ENCODE assay signal across 29 mouse cellular contexts in genomic region chr3:135300081-135300480, GRCm38 (mm10). TPM values are rescaled to one million over a fixed set of nuclear protein-coding genes. Genes with fewer than 3 reads are reported as not detected.
A peak's percentile ranks its signal among the peaks of the same experiment; 100 is the strongest.
DNase-seq lines count a peak whose midpoint lies in the region; ATAC-seq and TF ChIP-seq lines count a peak whose summit lies in the region.
"Had no signal": no experiment of that assay in that cellular context is flagged by ENCODE, and none has a peak within 500 bp of the region (broad histone marks: within the 10 kb centered on the region; RNA-seq: fewer than 3 reads in every experiment).

No protein-coding gene starts in this region.

- DNase-seq in cerebellum, postnatal 14 days: peak; percentile 37 to 44
- DNase-seq in cerebellum, adult 9-10 months: no peak
- DNase-seq in midbrain, postnatal 0 days (ENCODE audit: low spot score): peak; percentile 12
- no peak for DNase-seq in thymus, postnatal 36 days
- DNase-seq: adrenal gland, adult 2 months; adrenal gland, postnatal 36 days; cerebellum, adult 2 months; gastrocnemius, adult 2 months; gastrocnemius, postnatal 36 days; heart, adult 2 months; kidney, adult 9 months; kidney, postnatal 10 days; layer of hippocampus, postnatal 36 days; liver, postnatal 0 days; lung, postnatal 36 days; right cerebral cortex, postnatal 4 days had no signal

- 56% methylated on average over 6 of the region's 6 CpGs for WGBS in midbrain, postnatal 0 days
- 66% methylated on average over 6 of the region's 6 CpGs for WGBS in midbrain, embryonic 15.5 days
- 50% methylated on average over 6 of the region's 6 CpGs for WGBS in liver, embryonic 12.5 days (ENCODE audit: insufficient replicate concordance)

- no peak overlapping the region for H3ac ChIP-seq in myocyte (ENCODE audit: control insufficient read depth, insufficient read length)

- no peaks in the 10 kb centered on the region for H3K9me3 ChIP-seq in midbrain, postnatal 0 days (ENCODE audit: low read length)
- no peaks in the 10 kb centered on the region for H3K9me3 ChIP-seq in midbrain, embryonic 15.5 days
- no peaks in the 10 kb centered on the region for H3K9me3 ChIP-seq in liver, embryonic 12.5 days (replicated peaks)
- H3K9me3 ChIP-seq: heart, embryonic 12.5 days; limb, embryonic 12.5 days; megakaryocyte, embryonic 14.5 days; midbrain, embryonic 13.5 days; neural tube, embryonic 13.5 days had no signal

- no peak overlapping the region for H3K27ac ChIP-seq in midbrain, postnatal 0 days (ENCODE audit: low read depth, low read length)
- no peak overlapping the region for H3K27ac ChIP-seq in midbrain, embryonic 15.5 days
- H3K27ac ChIP-seq in liver, embryonic 12.5 days: no peak overlapping the region
- H3K27ac ChIP-seq: gastrocnemius, adult 2 months; heart, adult 2 months; hindbrain, embryonic 14.5 days; limb, embryonic 12.5 days; midbrain, embryonic 13.5 days; neural tube, embryonic 13.5 days had no signal

- no peaks in the 10 kb centered on the region for H3K79me2 ChIP-seq in myocyte (ENCODE audit: control insufficient read depth, insufficient read depth)

- no peak for TF ChIP-seq CTCF in midbrain, postnatal 0 days (IDR thresholded peaks at IDR 0.05)

- no peak overlapping the region for H3K9ac ChIP-seq in midbrain, postnatal 0 days (replicated peaks; ENCODE audit: low read length, poor library complexity, severe bottlenecking)
- no peak overlapping the region for H3K9ac ChIP-seq in midbrain, embryonic 15.5 days
- H3K9ac ChIP-seq in liver, embryonic 12.5 days: no peak overlapping the region
- H3K9ac ChIP-seq: heart, embryonic 12.5 days; hindbrain, embryonic 14.5 days; limb, embryonic 12.5 days; liver, postnatal 0 days; midbrain, embryonic 13.5 days; neural tube, embryonic 13.5 days had no signal

- H3K4me2 ChIP-seq in midbrain, postnatal 0 days (ENCODE audit: low read depth, low read length, poor library complexity, severe bottlenecking): no peak overlapping the region
- no peak overlapping the region for H3K4me2 ChIP-seq in midbrain, embryonic 15.5 days
- peak overlapping the region; percentile 13 for H3K4me2 ChIP-seq in myocyte (ENCODE audit: low read depth)
- H3K4me2 ChIP-seq in liver, embryonic 12.5 days: no peak overlapping the region
- H3K4me2 ChIP-seq: heart, embryonic 12.5 days; hindbrain, embryonic 14.5 days; limb, embryonic 12.5 days; midbrain, embryonic 13.5 days; neural tube, embryonic 13.5 days had no signal

- no peak overlapping the region for H3K4me3 ChIP-seq in midbrain, postnatal 0 days (ENCODE audit: low read depth, low read length)
- no peak overlapping the region for H3K4me3 ChIP-seq in midbrain, embryonic 15.5 days
- no peak overlapping the region for H3K4me3 ChIP-seq in myocyte
- H3K4me3 ChIP-seq in liver, embryonic 12.5 days: no peak overlapping the region
- H3K4me3 ChIP-seq: gastrocnemius, adult 2 months; heart, adult 2 months; heart, embryonic 12.5 days; limb, embryonic 12.5 days; megakaryocyte, embryonic 14.5 days; midbrain, embryonic 13.5 days; neural tube, embryonic 13.5 days had no signal

- no peak for ATAC-seq in midbrain, postnatal 0 days (ENCODE audit: low FRiP score)
- no peak for ATAC-seq in midbrain, embryonic 15.5 days (replicated peaks)
- 0 out of 2 replicates have a peak, but pooled peaks have one; percentile 9 for ATAC-seq in common myeloid progenitor, adult 5-6 weeks (replicated peaks; ENCODE audit: low read depth, poor library complexity, severe bottlenecking)
- ATAC-seq in liver, embryonic 12.5 days: no peak
- ATAC-seq: forebrain, embryonic 14.5 days; liver, postnatal 0 days; midbrain, embryonic 13.5 days had no signal

- TF ChIP-seq POLR2A in myocyte (IDR thresholded peaks at IDR 0.05; ENCODE audit: insufficient read length, low read depth): no peak

- no peaks in the 10 kb centered on the region for H3K4me1 ChIP-seq in midbrain, postnatal 0 days (ENCODE audit: insufficient read depth, low read length)
- H3K4me1 ChIP-seq in midbrain, embryonic 15.5 days: 0 out of 2 replicates have a peak, but pooled peaks cover 3% of the 10 kb centered on the region
- H3K4me1 ChIP-seq in liver, embryonic 12.5 days: no peaks in the 10 kb centered on the region
- H3K4me1 ChIP-seq: limb, embryonic 12.5 days had no signal

- no peaks in the 10 kb centered on the region for H3K36me3 ChIP-seq in midbrain, postnatal 0 days (ENCODE audit: insufficient read depth, low read length)
- H3K36me3 ChIP-seq in midbrain, embryonic 15.5 days (replicated peaks): no peaks in the 10 kb centered on the region
- H3K36me3 ChIP-seq in myocyte (ENCODE audit: control insufficient read depth, insufficient read depth): no peaks in the 10 kb centered on the region
- no peaks in the 10 kb centered on the region for H3K36me3 ChIP-seq in liver, embryonic 12.5 days
- H3K36me3 ChIP-seq: heart, embryonic 12.5 days; limb, embryonic 12.5 days; midbrain, embryonic 13.5 days; neural tube, embryonic 13.5 days had no signal

- no peaks in the 10 kb centered on the region for H3K27me3 ChIP-seq in midbrain, postnatal 0 days (ENCODE audit: insufficient read depth, low read length)
- no peaks in the 10 kb centered on the region for H3K27me3 ChIP-seq in midbrain, embryonic 15.5 days (replicated peaks)
- no peaks in the 10 kb centered on the region for H3K27me3 ChIP-seq in myocyte (ENCODE audit: control insufficient read depth, insufficient read depth, insufficient read length)
- no peaks in the 10 kb centered on the region for H3K27me3 ChIP-seq in liver, embryonic 12.5 days (replicated peaks)
- H3K27me3 ChIP-seq: heart, embryonic 12.5 days; limb, embryonic 12.5 days; midbrain, embryonic 13.5 days; neural tube, embryonic 13.5 days had no signal

TF ChIP-seq in myocyte, 11 proteins besides CTCF, POLR2A, EP300 and RAD21:
- TF ChIP-seq POLR2AphosphoS2 (IDR thresholded peaks at IDR 0.05; ENCODE audit: insufficient read length, low read depth) (no peak), MYOG (IDR thresholded peaks at IDR 0.05; ENCODE audit: control insufficient read depth in 1 of 3, insufficient read depth in 1 of 3, insufficient read length in 2 of 3, low read depth in 2 of 3) (no peak), REST (IDR thresholded peaks at IDR 0.05; ENCODE audit: insufficient read depth, insufficient read length) (no peak), CEBPB (IDR thresholded peaks at IDR 0.05; ENCODE audit: insufficient read depth, poor library complexity, severe bottlenecking) (no peak), TCF12 (IDR thresholded peaks at IDR 0.05; ENCODE audit: insufficient read depth, poor library complexity, severe bottlenecking) (no peak), TCF3 (IDR thresholded peaks at IDR 0.05; ENCODE audit: insufficient read length, low read depth) (no peak), MYOD1 (IDR thresholded peaks at IDR 0.05; ENCODE audit: control insufficient read depth in 1 of 3, insufficient read length in 2 of 3, low read depth in 2 of 3) (no peak), SRF (IDR thresholded peaks at IDR 0.05; ENCODE audit: control insufficient read depth, insufficient read length, low read depth) (no peak), USF1 (IDR thresholded peaks at IDR 0.05; ENCODE audit: low read depth) (no peak), MAX (IDR thresholded peaks at IDR 0.05; ENCODE audit: low read depth) (no peak), E2F4 (IDR thresholded peaks at IDR 0.05; ENCODE audit: insufficient read depth) (no peak)

RNA-seq across cellular contexts. Expression of gene Slc9b2, which starts 7.4 kb away (rescaled TPM):
- 1.8 and 2.1 TPM in 2 replicates for total RNA-seq in midbrain, postnatal 0 days (2014; rRNA removed)
- 2.6 and 2.8 TPM in 2 replicates for polyA plus RNA-seq in midbrain, postnatal 0 days (2015; fragmentation: Nextera tagmentation; extraction: Ambion mirVana)
- polyA plus RNA-seq in midbrain, embryonic 15.5 days (2015; fragmentation: Nextera tagmentation; extraction: Ambion mirVana): 1.4 TPM in 2 replicates
- 0.41 TPM in 1 of 2 replicates, not detected in the other for total RNA-seq in common myeloid progenitor, adult 5-6 weeks (2017)
- polyA plus RNA-seq in myocyte (2012; fragmentation: generic; extraction: Trizol): 0.29 TPM
- 0.24 and 0.49 TPM in 2 replicates for polyA plus RNA-seq in liver, embryonic 12.5 days (2016; fragmentation: Nextera tagmentation; extraction: Ambion mirVana)
- total RNA-seq: gastrocnemius, postnatal 36 days had no signal
- polyA plus RNA-seq: liver, adult 2 months; liver, postnatal 0 days had no signal

RNA-seq across cellular contexts. Expression of gene Bdh2, which starts 19.1 kb away (rescaled TPM):
- total RNA-seq in midbrain, postnatal 0 days (2014; rRNA removed): 2.0 and 2.9 TPM in 2 replicates
- polyA plus RNA-seq in midbrain, postnatal 0 days (2015; fragmentation: Nextera tagmentation; extraction: Ambion mirVana): 6.4 TPM in 2 replicates
- 4.4 and 4.8 TPM in 2 replicates for polyA plus RNA-seq in midbrain, embryonic 15.5 days (2015; fragmentation: Nextera tagmentation; extraction: Ambion mirVana)
- total RNA-seq in common myeloid progenitor, adult 5-6 weeks (2017): 1.4 TPM in 1 of 2 replicates, not detected in the other
- polyA plus RNA-seq in myocyte (2012; fragmentation: generic; extraction: Trizol): 3.9 TPM
- 0.49 and 0.61 TPM in 2 replicates for polyA plus RNA-seq in liver, embryonic 12.5 days (2016; fragmentation: Nextera tagmentation; extraction: Ambion mirVana)

RNA-seq across cellular contexts. Expression of gene Slc9b1, which starts 47.7 kb away (rescaled TPM):
- not detected in 2 replicates for total RNA-seq in midbrain, postnatal 0 days (2014; rRNA removed)
- polyA plus RNA-seq in midbrain, postnatal 0 days (2015; fragmentation: Nextera tagmentation; extraction: Ambion mirVana): not detected in 2 replicates
- 0.56 TPM in 1 of 2 replicates, not detected in the other for polyA plus RNA-seq in midbrain, embryonic 15.5 days (2015; fragmentation: Nextera tagmentation; extraction: Ambion mirVana)
- total RNA-seq in common myeloid progenitor, adult 5-6 weeks (2017): not detected in 2 replicates
- not detected for polyA plus RNA-seq in myocyte (2012; fragmentation: generic; extraction: Trizol)
- 0.07 and 0.25 TPM in 2 replicates for polyA plus RNA-seq in liver, embryonic 12.5 days (2016; fragmentation: Nextera tagmentation; extraction: Ambion mirVana)
- total RNA-seq: gastrocnemius, adult 2 months; gastrocnemius, postnatal 36 days; layer of hippocampus, postnatal 36 days had no signal
- polyA plus RNA-seq: cerebellum, adult 2 months; forebrain, embryonic 14.5 days; heart, embryonic 12.5 days; liver, adult 2 months; liver, postnatal 0 days; neural tube, embryonic 13.5 days; stomach, embryonic 14.5 days had no signal

Comparison
In these comparisons a context has a peak if more than half of its experiments do, and no peak if none do; other contexts are left out.
1. DNase-seq: peak in cerebellum, postnatal 14 days (2 of 2) and midbrain, postnatal 0 days (single experiment); none in cerebellum, adult 9-10 months (single experiment) and thymus, postnatal 36 days (0 of 2).